Mouse (Mus musculus): Measurements from ENCODE around the gene Msi2.

The Msi2 gene

DNA sequence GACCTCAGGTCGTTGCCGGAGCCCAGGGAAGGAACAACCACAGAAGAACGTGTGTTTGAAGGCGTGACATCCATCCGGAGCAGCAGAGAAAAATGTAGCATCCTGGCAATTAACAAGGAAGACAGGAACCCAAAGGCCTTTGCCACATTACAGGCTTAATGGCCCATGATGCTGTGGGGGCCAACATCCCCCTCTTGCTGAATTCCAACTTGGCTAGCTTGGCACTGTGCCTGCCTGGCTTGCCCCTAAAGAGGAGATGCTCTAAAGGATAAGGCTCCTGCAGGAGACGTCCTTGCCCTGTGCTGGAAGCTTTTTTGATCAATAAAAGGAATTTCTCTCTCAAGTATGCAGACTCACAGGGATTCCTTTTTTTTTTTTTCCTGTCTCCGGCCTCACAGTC, 181.0 kb downstream of the Msi2 start:
- DNase-seq, result no peak

DNA sequence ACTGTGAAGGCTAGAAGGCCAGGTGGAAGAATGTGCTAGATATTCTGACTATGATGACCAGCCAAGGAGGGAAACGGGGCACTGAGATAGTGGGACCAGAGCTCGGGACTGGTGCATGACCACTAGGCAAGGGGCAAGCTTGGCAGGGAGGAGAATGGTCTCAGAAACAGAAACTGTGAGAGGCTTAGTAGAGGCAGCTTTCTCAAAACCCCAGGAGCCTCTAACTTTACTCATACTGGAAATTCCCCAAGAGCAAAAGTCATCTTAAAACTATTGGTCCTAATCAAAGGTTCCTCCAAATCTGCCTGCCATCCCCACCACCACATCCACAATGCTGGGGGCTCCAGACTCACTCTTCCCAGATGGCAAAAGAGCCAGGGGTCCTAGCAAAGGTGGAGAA, 181.5 kb downstream of the Msi2 start:
- no peak for DNase-seq

DNA sequence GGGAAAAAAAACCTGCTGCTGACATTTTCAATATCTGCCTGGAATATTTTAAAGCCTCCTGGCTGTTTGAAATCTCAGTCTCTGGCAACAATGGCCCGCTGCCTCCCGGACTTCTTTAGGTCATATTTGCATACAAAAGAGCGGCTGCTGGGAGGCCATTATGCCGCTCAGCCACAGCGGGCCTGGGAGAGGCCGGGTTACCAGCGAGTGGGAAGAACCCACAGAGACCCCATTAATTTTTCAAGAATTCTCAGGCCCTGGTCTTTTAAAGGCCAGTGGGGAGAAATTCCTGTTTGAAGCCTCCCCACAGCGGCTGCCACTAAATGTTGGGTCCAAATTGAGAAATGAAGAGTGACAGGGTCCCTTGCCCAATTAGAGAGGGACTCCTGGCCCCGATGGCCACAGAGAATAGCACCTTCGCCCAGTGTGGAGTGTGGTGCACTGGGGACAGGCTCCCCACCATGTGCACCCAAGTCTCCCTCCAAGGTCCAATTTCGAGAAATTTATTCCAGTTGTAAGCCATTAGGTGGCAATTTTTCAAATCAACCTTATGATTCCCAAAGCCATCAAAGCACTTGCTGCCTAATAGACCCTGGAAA, 183.9 kb downstream of the Msi2 start:
- DNase-seq, result no peak

DNA sequence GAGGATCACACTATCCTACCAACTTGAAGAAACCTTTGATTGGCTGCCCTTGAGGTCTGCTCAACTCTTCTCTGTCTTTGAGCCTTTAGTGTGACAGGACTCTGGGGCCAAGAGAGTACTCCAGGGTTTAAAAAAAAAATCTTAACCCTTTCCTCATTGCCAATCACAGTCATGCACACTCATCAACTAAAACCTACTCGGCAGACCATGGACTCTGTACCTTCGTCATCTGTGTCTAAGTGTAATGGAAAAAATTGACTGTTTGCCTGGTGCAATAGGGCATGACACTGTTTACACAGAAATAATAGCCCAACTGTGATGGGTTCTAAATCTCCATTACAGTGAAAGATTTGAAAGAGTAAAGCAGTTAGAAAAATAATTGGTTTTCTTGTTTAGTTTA, 186.3 kb downstream of the Msi2 start:
- no peak for DNase-seq

DNA sequence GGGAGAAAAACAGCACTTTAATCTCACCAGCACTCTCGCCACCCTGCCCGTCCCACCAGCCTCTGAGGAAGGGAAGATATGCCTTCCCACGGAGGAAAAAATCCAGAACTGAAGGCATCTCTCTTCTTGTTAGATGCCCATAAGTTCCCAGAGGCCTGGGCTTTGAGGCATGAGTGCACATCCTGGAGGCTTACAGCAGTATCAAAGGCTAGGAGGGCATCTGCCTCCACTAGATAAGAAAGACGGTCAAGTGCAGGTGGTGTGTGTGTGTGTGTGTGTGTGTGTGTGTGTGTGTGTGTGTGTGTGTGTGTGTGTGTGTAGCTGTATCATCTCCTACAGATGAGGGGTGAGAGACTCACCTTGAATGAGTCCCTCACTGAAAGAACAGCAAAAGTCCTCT, 188.3 kb downstream of the Msi2 start:
- DNase-seq, result no peak

DNA sequence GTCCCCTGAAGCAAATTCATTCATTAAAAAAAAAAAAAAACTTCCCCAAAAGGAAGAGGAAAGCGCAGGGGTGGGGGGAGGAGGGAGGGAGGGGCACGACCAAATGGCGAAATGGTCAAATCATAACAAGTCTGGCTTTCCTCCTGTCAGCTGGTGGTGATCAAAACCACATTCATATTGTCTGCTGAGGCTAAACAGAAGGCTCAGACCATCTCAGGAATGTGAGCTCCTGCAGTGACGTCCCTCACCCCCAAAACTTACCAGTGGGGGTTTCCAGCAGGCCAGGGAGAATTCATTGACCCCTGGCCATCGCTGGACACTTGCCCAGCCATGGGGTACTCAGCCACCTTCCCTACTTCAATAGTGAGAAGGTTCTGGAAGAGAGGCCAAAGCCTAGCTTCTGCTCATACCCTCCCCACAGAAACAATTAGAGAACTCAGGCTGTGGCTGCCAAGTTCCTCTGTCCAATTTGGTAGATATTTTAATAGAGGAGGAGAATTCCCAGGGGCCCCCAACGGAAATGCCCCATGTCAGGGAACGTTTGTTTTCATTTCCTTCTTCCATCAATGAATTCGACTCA, 189.7 kb downstream of the Msi2 start:
- no peak for DNase-seq

DNA sequence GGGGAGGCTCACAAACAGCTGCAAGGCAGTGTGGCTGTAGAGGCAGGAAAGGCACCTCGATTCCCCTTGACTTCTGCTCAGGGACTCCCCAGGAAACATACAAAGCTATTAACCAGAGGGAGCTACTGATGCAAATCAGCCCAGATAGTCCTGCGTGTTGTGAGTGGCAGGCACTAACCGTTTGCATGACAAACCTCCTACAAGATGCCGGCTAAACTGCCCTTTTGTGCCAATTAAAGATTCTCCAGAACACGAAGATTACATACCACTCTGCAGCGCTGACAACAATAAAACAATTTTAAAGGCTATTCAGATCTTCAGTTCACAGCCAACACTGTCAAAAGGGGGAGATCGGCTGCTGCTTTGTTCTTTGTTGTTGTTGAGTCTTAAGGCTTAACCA, 191.6 kb downstream of the Msi2 start:
- DNase-seq, result no peak

DNA sequence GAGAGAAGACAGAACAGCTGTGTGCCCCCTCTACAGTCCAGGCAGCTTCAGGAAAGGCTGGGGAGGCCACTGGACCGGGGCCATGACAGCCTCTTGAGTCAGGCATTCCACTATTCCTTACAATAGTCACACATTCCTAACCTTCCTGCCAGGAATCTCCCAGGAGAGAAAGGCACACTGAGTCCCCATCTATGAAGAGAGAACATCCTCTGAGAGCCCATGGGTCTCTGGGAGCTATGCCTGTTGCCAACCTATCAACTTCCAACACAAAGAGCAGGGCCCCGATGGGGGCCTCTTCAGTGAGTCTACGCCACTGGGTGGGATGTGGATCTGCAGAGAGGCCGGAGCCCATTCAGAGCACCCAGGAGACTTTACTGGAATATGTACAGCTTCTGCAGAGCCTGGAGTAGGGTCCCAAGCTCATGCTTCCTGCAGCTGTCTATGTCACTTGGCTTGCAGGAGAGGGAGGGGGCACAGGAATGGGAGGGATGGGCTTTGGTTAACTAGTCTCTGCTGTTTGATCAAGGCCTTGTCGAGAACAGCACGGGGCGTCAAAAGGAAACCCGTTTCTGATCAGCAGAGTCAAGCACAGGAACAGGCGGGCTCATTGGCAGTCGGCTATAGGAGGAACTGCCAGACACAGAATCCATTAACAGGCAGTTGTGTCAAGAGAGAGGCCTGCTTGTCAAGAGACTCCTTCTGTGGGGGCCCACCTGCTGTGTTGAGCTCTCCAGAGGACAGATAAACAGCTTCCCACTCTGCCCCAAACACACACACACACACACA, 193.3 kb downstream of the Msi2 start:
- DNase-seq, result no peak

DNA sequence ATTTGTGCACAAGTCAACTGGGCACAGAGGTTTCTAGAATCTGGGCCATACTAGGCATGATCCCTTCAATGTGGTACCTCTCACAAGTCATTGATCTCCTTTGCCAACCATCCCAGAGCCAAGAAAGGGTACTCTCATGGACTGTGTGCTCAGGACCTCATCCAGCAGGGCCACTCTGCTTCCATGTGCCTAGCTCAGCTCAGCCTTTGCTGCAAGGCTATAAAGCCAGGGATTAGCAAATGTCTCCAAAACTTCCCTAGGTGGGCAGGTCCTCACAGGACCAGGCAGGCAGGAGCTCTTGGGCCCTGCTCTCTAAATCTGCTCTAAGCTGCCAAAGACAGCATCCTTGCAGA, 193.9 kb downstream of the Msi2 start:
- DNase-seq, result no peak

DNA sequence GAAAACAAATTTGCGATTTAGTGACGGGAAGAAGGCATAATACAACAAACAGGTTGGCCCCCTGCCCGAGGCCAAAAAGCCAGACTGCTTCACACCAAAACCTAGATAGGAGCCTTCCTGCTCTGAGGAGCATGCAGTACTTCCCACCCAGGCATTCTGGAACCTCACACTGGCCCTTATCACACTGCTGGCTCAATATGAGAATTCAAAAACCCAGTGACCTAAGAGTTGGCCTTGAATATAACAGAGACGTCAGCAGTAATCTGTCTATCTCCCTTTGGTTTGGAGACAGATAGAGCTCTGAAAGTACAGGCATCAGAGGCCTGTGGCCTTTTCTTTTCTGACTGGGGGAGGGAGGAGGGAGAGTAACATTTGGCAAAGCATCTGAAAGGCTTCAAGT, 194.4 kb downstream of the Msi2 start:
- peak in 1 of 2 experiments; percentile 40 for DNase-seq

DNA sequence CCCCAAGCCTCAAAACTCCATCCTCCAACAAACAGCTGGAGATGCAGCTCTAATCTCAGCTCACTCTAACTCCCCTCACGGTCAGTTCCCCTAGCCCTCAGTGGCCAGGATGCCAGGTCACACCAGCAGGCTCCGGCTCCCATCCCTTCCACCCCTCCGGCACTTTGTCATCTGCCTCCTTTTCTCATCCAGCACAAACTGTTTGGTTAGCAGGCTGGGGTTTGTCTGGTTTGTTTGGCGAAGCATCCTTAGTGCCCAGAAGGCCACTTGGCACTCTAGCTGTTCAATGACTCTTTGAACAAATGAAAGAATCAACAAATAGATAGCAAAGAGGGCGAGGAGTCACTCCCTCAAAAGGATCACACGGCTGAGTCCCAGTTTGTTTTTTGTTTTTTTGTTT, 194.8 kb downstream of the Msi2 start:
- DNase-seq, result no peak

DNA sequence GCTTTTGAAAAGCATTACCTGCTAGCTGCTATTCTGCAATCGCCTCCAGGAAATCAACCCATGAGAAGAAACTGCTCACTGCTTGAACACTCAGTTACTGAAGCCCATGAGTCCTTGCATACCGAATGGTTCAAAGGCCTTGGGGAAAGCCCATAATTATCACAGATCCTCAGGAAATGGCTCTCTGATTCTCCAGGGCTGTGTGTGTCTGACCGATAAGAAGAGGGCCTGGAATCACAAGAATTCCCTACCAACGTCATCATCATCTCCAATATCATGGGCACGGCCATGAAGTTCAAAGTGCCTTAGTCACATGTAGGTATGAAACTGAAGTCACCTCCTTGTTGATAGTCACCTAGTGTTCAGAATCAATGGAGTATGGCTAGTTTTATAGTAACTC, 196.2 kb downstream of the Msi2 start:
- no peak for DNase-seq

DNA sequence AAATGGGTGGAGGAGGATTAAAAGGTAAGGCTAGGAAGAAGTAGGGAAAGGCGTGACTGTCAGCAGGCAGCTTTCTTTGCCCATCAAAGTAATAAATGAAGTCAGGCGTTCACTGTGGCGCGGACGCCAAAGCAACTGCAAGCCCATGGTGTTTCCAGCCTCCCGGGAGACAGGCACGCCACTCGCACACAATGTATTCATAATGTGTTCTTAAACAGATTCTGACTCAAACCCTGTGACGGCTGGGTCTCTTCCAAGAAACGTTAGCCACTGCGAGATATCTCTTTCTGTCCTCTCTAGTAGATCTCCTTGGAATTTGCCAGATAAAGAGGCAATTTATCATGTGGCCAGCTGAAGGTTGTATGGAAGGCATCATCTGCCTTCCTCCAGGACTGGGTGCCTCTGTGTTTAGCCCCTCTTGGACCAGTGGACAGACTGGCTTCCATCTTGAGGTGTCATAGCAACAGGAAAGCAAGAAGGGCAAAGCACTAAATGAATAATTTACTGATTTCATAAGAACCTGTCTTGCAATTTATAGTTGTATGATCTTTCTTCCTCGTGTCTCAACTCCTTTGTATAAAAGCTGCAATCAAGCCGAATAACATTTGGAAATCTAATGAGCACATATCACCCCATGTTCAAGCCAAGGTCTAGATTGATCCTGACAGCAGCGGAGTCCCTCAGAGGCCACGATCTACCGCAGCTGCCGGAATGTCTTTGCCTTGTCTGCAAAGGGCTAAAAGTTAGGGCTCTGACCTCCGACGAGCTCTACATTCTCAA, 197.2 kb downstream of the Msi2 start:
- no peak for DNase-seq

DNA sequence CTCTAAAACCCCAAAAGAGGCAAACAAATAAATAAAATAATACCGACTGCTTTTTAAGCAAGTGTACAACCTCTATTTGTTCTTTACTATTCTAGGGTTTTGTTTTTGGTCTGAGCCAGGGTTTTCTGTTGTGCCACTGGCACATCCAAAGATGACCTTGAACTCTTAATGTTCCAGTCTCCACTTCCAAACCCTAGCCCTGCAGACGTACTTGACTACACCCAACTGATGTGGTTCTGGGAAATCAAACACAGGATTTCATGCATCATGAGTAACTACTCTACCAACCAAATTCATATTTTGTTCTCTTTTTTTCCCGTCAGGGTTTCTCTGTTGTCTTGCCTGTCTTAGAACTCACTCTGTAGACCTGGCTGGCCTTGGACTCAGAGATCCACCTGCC, 200.0 kb downstream of the Msi2 start:
- DNase-seq, result no peak

DNA sequence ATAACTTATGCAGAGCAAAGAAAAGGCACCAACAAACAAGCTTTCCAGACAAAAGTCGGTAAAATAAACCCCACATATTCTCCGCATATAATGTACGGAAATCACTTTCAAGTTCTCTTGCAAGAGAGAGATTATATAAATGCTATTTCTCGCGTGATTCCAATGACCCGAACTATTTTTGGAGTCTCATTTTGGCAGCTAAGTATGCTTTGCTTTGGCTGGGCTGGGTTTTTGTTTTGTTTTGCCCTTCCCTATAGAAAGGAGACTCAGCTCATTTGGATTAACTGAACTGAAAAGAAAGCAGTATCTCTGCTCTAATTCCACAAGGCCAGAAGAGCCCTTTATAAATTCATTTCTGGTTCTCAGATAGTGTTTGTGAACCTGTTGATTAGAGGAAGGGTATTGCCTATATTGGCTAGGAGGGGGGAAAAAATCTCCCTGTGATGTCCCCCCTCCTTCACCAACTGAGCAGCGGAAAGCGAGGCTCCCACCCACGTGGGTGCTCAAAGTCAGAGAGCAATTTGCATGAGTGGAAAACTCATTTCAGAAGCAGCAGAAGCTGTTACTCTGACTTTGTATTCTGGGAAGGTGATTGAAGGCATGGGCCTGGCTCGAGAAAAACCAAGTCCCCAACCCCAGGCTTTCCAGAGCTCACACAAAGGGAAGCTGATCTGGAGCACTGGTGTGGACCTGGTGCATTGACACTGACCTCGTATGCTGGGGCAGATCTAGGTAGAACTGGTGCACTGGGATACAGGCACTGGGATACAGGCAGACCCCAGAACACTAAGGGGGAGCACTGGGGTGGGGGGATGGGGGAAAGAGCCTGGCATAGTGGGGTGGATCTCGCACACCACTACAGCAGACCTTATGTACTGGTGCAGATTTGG, 201.5 kb downstream of the Msi2 start:
- DNase-seq, result no peak

DNA sequence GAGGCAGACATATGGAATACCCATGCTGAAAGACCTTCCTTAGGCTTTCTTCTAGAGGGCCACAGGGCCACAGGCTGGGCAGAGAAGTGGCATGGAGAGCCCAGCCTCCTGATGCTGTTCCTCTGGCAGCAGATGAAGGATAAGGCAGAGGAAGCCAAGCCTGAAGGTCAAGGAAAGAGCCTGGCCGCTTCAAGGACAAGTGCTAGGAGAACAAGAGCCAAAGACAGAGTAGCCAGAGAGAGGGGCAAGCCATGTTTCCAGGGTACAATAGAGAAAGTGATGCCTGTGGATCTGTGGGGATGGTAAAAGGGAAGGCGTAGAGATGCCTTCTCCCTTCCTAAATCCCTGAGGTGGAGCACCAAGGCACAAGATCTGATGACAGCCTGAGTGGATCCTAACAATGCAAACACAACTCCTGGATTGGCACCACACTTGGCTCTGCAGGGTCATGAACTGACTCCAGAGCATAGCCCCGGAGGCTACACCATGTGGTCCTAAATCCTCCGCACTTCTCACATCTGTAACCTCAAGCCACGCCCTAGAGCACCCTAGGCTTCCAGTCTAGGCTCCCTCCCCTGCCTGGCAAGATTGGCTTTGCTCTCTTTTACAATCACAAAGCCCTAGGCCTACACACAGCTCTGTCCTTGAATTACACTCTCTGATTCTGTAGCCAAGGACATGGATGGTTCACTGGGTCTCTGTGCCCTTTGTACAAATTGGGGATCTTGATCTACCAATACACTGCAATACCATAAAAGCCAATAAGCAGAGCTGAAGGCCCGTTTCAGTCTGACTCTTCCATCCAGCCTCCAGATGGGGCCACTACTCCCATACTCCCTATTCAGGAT, 202.4 kb downstream of the Msi2 start:
- no peak for DNase-seq

DNA sequence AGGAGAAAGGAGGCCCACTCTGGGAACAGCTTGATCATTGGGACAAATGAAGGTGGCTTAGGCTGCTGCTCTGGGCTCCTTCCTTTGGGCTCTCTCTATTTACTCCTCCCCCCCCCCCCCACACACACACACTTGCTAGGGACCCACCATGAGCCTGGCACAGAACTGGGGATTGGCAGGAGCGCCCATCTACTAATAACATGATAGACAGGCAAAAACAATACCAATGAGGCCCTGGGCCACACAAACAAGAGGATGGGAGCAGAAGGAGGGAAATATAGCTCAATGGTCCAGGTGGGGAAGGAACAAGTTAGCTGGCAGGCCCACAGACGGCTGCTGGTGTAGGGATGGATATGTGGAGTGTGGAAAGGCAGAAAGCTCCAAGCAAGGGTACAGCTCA, 203.0 kb downstream of the Msi2 start:
- no peak for DNase-seq

DNA sequence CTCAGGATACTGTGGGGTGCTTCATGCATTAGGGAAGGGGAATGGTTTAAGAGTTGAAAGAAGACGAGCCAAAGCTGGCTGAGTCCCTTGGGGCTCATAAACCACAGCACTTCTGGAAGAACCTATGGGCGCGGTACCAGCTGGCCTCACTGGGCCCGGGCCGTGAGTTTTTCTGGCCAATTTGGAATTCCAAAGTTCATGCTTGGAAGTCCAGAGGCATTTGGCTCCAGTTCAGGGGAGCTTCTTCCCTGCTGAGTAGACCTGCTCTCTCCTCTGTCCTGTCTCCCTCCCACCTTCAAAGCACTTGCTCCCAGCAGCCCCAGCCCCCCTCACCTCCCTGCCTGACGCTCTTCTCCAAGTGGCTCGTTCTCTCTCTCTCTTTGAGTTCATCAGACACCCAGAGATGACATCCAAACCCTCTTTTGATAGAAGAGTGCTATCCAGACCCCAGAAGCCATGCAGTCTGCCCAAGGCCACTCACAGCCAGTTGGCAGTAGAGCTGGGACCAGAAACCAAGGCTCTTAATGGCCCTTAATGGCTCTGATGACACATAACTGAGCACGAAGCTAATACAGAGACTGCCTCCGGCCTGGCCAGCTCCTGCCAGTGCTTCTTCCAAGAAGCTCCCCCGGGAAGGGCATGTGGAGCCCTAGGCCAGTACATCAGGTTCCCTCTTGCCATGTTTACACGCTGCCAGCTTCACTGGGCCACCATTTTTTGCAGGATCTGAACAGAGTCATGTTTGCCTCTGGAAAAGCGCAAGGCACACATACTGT, 204.0 kb downstream of the Msi2 start:
- DNase-seq, result no peak

DNA sequence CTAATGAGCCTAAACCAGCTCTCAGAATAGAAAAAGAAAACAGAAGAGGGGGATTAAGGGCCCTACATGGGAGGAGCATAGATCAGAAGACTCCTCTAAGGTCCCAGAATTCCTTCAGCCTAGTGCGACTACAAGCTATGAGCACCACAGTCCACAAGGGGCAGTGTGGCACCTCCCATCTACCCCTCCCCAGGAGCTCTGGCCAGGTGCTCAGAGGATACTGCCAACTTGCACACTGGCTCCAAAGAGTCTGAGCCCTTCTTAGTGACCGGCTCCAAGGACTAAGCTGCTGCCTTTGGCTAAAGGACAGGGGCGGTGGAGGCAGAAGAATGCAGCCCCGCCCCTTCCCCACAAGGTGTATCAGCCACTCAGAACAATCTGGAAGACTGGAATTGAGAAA, 205.7 kb downstream of the Msi2 start:
- peak; percentile 78 for DNase-seq

DNA sequence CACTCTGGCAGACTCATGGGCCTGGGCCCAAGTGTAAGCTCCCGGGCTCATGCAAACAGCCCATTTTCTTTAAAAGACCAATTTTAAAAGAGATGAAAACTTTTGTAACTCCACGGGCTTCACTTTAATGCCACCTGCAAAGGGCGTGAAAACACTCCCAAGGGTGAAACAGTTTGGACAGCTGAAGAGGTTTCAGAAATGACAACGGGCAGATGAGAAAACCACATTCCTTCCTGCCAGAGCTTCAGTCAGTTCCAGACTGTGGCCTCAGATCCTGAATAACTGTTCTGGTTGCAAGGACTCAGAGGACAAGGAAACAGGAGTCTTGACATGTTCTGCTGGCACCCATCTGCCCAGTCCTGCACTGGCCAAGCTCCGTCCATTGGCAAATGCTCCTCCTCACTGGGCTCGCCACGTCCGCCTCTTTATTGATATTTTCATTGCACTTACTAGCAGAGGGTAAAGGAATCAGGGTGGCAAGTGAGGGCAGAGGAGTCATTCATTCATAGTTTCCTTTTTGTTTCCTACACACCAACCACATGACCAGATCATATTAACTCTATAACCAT, 207.9 kb downstream of the Msi2 start:
- DNase-seq, result peak in 1 of 2 experiments; percentile 37

DNA sequence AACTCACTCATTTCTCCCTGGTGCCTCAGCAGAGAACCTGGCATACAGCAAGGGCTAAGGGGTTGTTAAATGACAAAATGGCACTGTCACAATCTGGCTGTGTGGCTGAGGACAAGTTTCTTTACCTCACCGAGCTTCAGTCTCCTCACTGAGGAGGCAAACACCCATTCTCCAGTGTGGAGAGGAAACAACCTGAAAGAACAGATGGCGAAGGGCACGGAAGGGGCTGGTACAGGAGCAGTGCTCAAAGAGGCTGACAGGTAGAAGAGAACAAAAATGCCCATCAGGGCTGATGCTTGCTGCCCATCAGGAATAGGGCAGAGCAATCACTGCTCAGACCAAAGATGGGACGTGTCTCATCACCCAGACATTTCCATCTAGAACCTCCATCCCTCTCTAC, 208.8 kb downstream of the Msi2 start:
- DNase-seq, result no peak

Measured in cerebellum, postnatal 36 days (tissue).